Mouse (Mus musculus) mesoderm, embryonic 11.5 days (tissue): Measurements from ENCODE around the gene Atp4b.
A peak's percentile ranks its signal among the peaks of the same experiment; 100 is the strongest.

Experiments
- DNase-seq: peaks from one replicate; pipeline ENCODE4 v3.0.0-alpha.2; 2012; ENCODE audit warnings: low read depth, low spot score

Gene Atp4b

GRCm38 (mm10) chr8:13396725-13397124, at the start of gene Atp4b:
Gene Atp4b (minus strand): TSS chr8:13396825.
- DNase-seq, result no peak

GRCm38 (mm10) chr8:13442152-13442551, 45.5 kb upstream of the Atp4b start:
- no peak for DNase-seq

GRCm38 (mm10) chr8:13437531-13437930, 40.9 kb upstream of the Atp4b start:
- no peak for DNase-seq

GRCm38 (mm10) chr8:13436052-13436451, 39.4 kb upstream of the Atp4b start:
- DNase-seq, result no peak

GRCm38 (mm10) chr8:13434889-13435288, 38.3 kb upstream of the Atp4b start, which contains the start of gene Tmem255b:
Gene Tmem255b (plus strand): TSS chr8:13435189.
- DNase-seq, result no peak

GRCm38 (mm10) chr8:13433130-13433529, 36.5 kb upstream of the Atp4b start:
- no peak for DNase-seq

GRCm38 (mm10) chr8:13430866-13431265, 34.2 kb upstream of the Atp4b start:
- DNase-seq, result no peak

GRCm38 (mm10) chr8:13430412-13430811, 33.8 kb upstream of the Atp4b start:
- no peak for DNase-seq

GRCm38 (mm10) chr8:13428156-13428555, 31.5 kb upstream of the Atp4b start:
- no peak for DNase-seq

GRCm38 (mm10) chr8:13427351-13427750, 30.7 kb upstream of the Atp4b start:
- no peak for DNase-seq

- no peak for DNase-seq
Measured at GRCm38 (mm10) chr8:13420970-13421369, 24.3 kb upstream of the Atp4b start.

- no peak for DNase-seq
Measured at GRCm38 (mm10) chr8:13419111-13419639, 22.6 kb upstream of the Atp4b start.

- no peak for DNase-seq
Measured at GRCm38 (mm10) chr8:13415879-13416278, 19.3 kb upstream of the Atp4b start.

- no peak for DNase-seq
Measured at GRCm38 (mm10) chr8:13413823-13414390, 17.3 kb upstream of the Atp4b start.

- peak; percentile 70 for DNase-seq
Measured at GRCm38 (mm10) chr8:13412891-13413558, 16.4 kb upstream of the Atp4b start.

- DNase-seq, result peak; percentile 78
Measured at GRCm38 (mm10) chr8:13411597-13411996, 15.0 kb upstream of the Atp4b start.

- DNase-seq, result no peak
Measured at GRCm38 (mm10) chr8:13406011-13406410, 9.4 kb upstream of the Atp4b start.

GRCm38 (mm10) chr8:13404666-13405131, 8.1 kb upstream of the Atp4b start, which contains the start of gene Grk1:
Gene Grk1 (plus strand): TSS chr8:13405081.
- no peak for DNase-seq

- DNase-seq, result no peak
Measured at GRCm38 (mm10) chr8:13403517-13403916, 6.9 kb upstream of the Atp4b start.

- DNase-seq, result no peak
Measured at GRCm38 (mm10) chr8:13393869-13394268, 2.8 kb downstream of the Atp4b start.

GRCm38 (mm10) chr8:13388744-13389143, 7.9 kb downstream of the Atp4b start:
- no peak for DNase-seq

GRCm38 (mm10) chr8:13387728-13388127, 8.9 kb downstream of the Atp4b start:
- DNase-seq, result no peak

- no peak for DNase-seq
Measured at GRCm38 (mm10) chr8:13386366-13386765, 10.3 kb downstream of the Atp4b start.
